Mouse (Mus musculus) frontal cortex, postnatal 10 days (tissue): ENCODE results near the gene Setd7.

Experiments used
- DNase-seq, 2 experiments: peaks; one replicate each; pipeline ENCODE4 v3.0.0; 2022; ENCODE audit warnings: low spot score in 2 of 2, mixed read lengths in 1 of 2

Gene Setd7

DNA sequence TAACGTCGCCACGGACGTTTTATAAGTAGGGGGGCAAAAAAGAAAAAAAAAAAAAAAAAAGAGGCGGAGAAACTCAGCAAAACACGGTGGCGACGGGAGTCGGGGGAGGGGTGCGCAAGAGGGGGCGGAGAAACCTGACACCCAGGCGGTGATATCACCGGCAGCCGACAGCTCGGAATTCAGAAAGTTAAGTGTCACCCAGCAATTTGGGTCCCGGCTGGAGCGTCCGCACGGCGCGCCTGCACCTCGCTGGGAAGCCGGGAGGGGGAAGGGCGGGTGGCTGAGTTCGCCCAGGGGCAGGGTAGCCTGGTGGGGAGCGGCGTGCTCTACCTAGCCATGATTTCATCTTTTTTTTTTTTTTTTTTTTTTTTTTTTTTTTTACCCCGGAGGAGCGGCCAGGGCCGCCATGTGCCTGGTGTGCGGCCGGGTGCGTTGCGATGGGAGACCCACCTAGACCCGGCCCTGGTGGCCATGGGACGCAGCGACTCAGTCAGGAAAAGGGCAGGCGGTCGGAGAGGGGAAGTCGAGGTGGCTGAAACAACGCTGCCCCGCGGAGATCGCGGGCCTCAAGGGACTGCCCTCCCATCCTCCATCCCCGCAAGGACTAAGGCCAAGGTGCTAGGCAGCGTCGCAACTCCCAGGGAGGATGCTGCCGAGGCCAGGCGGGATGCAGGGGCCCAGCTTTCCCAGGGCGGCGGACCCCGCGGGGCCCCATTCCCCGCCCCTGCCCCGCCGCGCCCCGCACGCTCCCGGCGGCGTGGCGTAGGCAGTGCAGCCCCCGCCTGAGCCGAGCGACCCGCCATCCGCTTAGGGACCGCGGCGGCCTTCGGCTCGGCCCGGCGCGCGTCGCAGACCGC lies 857 bp downstream of the Setd7 start:
- peak; percentile 74 to 79 for DNase-seq

DNA sequence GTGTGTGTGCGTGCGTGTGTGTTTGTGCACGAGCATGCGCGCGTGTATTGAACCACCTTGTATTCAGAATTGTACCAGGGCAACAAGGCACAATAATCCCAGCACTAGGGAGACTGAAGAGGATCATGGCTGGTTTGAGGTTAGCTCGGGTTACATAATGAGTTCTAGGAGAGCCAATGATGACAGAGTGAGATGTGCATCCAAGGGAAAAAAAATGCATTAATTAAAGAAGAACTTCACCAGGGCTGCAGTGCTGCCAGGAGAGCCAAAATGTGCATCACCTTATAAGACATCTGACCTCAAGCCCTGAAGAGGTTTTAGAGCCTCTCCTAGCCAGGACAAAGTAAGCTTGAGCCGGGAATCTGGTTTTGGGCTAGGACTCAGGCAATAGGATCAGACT lies 5.1 kb downstream of the Setd7 start:
- DNase-seq, result no peak

DNA sequence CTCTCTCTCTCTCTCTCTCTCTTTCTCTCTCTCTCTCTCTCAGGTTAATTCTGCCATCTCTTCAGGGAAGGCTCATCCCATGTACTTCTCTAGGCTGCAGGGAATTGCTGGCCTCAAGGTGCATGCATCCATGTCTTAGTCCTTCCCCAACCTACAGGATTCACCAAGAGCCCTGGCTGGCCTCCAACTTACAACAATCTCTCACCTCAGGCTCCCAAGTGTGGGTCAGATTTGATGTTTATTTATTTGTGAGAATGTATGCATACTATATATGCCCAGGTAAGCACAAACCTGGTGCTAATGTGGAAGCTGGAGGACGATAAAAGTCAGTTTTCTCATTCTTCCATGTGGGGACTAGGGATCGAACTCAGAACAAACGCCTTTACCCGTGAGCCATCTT lies 5.8 kb downstream of the Setd7 start:
- DNase-seq, result no peak

DNA sequence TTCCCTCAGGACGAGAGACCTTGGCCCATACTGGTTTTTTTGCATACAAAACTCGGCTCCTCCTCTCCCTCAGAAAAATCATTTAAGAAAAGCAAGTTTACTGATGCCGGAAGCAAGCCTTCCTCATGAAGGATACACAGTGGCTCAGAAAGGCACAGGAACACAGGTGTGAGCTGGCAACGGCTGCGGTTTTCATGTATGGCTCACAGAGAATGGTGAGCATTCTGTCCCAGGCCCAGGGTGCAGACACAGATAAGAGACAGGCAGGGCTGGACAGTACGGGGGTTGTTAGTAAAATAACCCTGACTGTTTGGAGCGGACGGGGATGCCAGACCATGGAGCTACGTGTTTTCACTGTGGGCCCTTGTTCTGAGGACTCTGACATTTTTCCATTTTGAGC lies 6.6 kb downstream of the Setd7 start:
- no peak for DNase-seq

DNA sequence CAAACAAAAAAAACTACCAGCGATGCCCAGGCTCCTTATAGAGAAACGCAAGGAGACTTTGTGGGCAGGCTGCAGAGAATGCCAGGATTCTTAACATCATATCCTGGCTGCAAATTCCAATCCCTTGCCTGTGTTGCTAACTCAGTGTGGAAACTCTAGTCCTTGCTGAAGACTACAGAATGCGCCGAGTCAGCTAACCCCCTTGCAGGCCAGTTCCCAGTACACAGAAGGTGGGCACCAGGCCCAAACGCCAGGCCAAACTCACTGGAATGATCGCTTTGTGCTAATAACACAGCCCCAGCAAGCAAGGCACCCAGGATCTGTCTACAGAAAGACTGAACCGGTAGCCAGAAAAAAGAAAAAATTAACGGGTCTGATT lies 7.2 kb downstream of the Setd7 start:
- peak in 1 of 2 experiments; percentile 25 for DNase-seq

DNA sequence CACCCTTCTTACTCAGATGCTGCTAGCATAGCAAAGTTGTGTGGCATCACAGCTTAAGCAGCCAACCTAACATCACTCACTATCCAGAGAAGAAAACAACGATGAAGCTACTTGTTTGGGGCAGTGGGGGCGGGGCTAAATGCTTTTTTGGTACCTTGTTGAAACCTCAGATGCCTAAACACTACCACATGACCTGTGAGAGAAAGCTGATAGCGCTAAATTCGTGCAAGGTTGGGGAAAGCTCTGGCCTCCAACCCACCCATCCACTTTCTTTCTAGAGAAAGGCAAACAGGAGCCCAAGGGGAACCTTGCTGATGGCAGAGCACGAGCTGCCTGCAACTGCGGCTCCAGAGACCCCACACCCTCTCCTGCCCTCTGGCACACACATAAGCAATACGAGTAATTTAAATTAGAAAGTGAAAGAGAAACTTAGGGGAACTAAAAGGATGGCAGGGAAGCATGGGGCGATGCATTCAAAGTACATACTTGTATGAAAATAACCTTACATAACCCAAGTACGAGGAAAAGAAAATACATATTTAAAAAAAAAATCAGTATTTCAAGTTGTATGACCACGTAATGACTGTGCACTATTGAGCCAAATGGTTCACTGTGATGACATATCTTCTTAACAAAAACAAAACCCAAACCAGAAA lies 7.7 kb downstream of the Setd7 start:
- DNase-seq, result no peak

DNA sequence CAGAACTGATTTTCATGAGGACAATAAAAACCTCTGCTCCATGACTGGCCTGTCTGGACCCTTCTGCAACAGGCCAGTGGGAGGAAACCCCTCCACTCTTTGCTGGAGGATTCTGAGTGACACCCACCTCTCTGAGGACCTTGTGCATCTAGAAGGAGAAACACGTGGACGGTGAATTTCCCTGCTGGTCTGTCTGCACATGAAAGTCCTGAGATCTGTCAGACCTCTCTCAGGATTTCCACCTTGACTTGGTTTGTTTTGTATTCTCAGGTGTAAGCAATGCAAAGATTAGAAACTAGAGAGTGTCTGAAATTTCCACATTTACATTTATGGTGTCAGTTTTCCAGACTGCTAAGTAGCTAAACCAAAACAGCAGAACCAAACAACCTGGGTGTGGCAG lies 8.5 kb downstream of the Setd7 start:
- DNase-seq, result no peak

DNA sequence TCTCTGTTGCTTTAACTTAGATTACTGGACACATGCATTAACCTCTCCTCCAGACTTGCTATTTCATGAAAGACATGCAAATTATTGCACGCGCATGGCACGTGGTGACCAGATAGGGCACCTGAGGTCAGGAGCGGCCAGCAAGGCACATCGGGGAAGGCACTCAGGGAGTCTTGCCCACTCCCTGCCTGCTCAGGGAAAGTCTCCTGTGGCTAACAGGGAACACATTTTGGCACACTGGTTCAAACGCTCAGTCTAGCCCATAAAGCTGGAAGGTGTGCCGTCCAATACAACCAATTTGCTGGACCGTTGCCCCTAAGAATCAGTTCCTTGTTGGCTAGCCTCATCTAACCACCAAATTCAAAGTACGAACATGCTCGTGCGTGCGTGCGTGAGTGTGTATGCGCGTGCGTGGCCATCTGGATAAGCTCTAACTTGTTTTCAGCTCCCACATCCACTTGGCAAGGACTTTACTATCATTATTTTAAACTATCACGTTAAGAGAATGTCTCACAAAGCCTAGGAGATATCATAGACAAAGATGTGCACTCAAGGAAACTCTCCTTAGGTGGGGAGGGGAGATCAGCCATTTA lies 11.6 kb downstream of the Setd7 start:
- DNase-seq, result no peak

DNA sequence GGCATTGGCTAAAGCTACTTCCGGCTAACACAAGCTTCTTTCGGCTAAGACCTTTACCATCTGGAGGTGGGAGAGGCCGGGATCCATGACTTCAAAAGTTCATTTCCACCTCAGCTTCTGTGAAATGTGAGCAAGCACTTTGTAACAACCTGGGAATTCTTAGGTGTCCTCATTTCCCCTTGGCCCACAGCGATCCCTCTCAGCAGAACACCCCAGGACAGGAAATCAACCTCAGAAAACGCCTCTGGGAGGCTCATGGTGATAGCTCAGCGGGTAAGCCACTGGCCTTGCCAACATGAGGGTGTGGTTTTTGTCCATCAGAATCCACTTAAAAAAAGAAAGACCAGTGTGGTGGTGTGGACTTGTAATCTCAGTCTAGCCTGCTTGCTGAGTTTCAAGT lies 13.1 kb downstream of the Setd7 start:
- DNase-seq, result no peak

DNA sequence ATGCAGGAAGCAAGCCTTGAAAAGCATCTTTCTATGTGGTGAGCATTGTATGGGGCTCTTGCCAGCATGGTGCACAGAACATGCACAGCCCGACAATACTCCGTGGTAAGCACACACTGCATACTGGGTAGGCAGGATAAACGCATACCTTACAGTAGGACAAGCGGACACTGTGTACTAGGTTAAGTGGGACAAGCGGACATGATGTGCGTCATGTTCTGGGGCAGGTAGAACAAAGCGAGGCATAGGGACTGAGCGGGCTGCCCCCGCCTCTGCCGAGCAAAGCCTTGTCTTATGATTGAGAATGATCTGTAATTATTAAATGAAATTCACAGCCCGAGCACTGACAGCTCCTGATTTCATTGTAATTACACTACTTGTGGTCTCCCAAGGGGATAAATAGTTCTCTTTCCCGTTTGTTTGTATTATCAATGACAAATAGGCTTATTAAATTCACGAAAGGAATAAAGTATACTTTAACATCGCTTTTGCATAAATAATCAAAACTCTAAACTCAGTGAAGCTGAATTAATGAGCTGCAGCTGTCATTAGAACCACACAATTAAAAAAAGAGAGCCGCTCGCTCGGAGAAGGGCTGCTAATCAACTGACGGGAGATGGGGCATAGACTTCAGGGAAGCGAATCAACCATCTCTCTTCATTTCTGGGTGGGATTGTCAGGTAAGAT lies 16.1 kb downstream of the Setd7 start:
- no peak for DNase-seq

DNA sequence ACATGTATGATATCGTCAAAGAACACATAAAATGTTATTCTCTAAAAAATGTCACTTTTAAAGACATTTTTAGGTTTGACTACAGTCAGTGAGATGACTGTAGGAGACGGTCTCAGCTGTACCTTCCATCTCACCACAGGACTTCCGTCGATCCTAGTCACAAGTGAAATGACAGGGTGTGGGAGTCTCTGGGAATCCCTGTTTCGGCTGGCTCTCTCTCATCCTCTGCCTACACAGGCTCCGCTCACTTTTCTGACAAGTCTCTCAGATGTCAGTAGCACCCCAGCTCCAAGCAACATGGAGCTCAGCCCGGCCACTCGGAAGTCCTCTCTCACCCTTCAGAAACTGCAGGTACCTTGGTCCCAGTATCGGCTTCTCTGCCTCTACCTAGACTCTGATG lies 20.0 kb downstream of the Setd7 start:
- DNase-seq, result no peak

DNA sequence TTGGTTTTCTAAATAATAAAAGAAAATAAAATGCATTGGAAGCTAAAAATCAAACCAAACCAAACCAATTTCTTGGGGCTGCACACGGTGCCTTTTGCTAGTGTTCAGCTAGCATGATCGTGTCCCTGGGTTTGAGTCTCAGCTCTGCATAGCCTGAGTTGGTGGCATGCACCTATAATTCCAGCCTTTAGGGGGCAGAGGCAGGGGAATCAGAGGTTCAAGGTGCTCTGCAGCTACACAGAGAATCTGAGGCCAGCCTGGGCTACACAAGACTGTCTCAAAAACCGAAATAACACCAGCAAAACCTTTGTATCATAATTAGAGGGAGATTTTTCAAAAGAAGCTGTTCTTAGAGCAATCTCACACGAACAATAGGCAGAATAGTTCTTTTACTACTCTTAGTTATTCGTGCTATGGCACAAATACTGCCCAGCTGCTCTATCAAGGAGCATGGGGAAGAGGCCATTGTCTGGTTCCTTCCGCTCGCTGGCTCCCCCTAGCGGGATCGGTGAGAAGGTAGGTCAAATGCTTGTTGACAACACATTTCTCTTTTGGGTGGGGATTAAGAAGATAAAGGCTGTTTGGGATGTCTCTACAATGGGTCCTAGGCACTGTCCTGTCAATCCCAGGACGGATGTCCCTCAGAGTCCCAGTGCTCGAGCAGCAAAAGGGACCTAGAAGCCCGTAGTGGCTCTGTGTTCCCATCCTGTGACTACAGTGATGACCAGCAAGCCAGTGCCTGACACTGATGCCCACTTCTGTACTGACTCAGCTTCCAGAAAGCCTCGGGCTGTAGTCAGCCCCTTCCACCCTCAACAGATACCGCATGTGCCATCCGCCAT lies 20.9 kb downstream of the Setd7 start:
- peak in 1 of 2 experiments; percentile 53 for DNase-seq

DNA sequence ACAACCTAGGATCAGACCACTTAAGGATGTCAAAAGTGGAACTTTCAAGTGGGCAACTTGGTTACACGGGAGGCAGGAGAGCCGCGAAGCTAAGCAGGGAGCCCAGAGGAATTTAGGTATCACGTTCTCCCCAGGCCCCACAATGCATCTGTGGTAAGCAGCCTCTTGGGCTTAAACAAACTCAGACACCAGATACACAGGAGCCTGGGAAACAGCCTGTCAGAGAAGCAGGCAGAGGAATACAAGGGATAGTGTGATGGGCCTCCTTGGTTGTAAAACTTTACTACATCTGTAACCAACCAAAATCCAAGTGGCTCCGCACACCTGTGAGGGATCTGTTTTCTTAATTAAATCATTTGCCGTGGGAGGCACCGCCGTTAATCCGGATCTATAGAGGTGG lies 26.7 kb downstream of the Setd7 start:
- DNase-seq, result no peak

DNA sequence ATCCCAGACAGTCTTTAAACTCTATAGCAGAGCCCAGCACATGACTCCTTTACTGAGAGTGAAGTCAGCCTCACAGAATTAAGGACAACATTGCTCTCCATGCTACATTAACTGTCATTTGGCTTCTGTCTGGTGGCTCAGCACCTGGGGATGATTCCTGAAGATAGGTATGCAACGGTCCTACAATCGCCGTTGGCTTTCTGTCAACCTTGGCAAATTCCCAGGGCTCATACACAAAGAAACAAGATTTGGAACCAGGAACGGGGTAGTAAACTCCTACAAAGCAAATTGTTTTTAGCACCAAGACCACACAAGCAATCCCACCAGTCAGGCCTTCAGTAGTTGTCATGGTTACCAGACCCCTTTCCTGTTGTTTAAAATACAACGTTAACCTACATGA lies 27.1 kb downstream of the Setd7 start:
- DNase-seq, result no peak

DNA sequence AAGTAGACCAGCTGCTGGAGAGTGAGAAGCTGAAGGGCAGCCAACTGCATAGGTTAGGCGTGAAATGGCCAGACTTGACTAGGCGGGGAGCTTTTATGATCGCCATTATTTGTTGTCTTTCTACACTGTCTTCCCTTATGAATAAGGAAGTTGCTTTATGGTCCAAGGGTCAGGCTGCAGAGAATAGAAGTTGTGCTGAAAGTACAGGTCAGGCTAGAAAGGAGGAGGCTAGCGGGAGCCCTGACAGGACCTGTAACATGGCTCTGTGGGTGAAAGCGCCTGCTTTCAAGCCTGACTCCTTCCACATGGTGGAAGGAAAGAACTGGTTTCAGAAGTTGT lies 28.4 kb downstream of the Setd7 start:
- DNase-seq, result no peak

DNA sequence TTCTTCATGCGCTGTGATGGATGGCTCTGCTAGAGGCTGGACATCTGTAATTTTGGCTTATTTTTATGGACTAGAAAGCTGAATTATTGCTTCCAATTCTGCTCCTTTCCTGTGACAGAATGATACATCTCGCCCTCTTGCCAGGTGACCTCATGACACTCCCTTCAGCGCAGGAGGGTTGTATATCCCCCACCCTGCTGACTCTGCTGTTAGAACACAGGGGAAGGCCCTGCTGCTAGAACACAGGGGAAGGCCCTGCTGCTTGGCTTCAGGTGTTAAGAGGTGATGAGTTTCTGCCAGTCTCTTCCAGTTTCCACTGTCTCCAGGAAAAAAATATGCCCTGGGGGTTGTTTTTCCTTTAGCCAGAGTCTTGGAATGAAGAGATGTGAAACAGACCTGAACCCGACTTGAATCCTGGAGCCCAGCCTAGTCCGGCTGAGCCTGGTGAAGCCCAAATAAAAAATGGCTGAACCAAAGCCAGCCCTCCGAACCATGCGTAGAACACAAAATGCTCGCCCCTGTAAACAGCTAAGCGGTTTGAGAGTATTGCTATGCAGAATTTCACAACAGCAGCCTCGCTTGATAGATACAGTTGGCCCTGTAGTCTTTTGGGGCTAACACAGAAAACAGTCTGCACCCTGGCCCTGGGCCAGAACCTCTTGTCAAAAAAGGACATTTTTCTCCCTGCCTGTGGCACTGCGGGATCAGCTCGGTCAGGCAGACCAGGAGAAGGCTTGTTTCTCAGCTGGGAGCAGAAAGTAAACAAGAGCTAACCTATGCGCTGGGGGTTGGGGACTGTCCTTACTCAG lies 29.0 kb downstream of the Setd7 start:
- DNase-seq, result peak in 1 of 2 experiments; percentile 46

DNA sequence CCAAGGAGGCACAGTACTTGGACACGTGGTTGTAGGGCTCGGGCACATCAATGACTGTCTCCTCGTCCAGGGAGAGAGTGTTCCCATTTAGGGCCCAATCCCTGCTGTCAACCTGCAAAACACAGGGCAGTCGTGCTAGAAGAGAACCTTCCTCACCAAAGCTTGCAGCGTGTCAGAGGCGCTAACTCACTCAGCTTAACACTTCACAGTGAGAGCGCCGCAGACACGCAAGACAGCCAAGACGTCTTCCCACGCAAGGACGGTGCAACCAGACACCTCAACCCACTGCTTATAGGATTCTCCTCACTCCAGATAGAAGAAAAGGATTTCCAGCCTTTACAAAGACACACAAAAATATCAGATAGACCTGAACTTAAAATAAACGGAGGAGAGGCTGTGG lies 33.8 kb downstream of the Setd7 start:
- DNase-seq, result peak in 1 of 2 experiments; percentile 38

DNA sequence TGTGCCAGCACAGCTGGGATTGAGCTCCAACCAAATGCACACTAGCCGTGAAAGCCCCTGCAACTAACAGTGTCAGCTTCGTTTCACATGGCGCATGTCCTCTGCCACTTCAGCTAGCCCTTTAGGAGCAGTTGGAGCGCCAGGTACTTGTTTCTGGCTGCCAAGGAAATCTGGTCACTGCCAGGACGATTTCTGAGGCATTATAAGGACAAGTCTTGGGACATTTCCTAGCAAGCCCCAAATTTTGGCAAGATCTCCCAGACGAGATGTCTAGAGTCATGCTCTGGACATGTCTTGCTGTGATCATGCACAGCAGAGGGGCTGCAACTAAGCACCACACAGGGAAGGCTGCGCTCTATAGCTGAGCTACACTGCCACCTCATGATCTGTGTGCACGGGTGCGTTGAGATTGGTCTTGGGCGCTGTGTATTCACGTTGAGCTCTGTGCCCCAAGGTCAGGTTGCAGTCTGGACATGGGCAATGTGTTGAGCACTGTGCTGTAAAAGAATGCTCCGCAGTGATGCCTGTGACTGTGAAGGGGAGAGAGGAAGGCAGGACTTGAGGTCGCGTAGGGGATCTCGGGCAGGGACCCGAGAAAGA lies 35.4 kb downstream of the Setd7 start:
- DNase-seq, result no peak

DNA sequence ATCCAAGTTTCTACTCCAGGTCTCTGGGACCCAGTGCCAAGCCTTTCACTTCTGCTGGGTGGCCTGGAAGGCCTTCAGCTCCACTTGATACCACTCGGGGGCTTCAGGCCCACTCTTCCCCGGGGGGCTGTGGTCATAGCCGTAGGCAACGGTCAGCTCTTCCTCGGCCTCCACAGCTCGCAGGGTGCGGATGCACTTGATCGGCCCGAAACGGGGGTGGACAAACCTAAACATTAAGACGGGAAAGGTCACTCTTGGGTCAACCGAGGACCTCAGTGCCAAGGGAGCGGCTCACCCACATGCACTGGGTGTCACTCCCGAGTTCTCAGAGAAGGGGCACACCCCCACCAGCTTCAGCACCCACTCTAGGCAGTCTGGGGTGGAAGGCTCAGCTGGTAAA lies 39.4 kb downstream of the Setd7 start:
- DNase-seq, result no peak

DNA sequence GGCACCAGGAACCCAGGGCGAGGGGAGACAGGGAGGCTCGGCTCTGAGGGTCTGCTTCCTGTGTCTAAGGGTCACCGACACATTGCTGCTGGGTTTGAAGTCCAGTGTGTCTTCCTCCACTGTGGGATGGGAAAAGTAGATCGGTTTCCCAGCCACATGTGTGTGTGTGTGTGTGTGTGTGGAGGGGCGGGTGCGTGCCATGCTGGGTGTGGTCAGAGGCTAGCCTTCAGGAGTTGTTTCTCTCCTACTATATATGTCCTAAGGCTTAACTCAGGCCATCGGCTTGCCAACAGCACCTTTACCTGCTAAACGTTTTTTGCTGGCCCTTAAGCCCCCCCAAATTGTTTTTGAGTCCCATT lies 41.9 kb downstream of the Setd7 start:
- DNase-seq, result no peak
